Mouse (Mus musculus) neural tube, embryonic 14.5 days (tissue): ENCODE data around the gene Meox1. TPM values are rescaled to one million over a fixed set of nuclear protein-coding genes. Genes with fewer than 3 reads are reported as not detected.

Experiments used
- ATAC-seq: fragments of 200-750 bp; cut with Nextera tagmentation; 2 replicates; pipeline ENCODE4 v1.8.0; 2017; ENCODE audit warnings: low read depth, mild to moderate bottlenecking, moderate TSS enrichment, moderate library complexity
- H3K27ac ChIP-seq: fragments of 300-500 bp; sonication (generic); 2 replicates; pipeline ENCODE4 v1.5.1; 2014; ENCODE audit warnings: low read depth, mild to moderate bottlenecking, control low read depth, low read length, moderate library complexity, mixed read lengths
- H3K27me3 ChIP-seq: fragments of 300-500 bp; sonication (generic); 2 replicates; pipeline ENCODE4 v1.6.1; 2014; ENCODE audit warnings: low read length; ENCODE audit not compliant: control insufficient read depth, insufficient read depth
- H3K36me3 ChIP-seq: fragments of 300-500 bp; sonication (generic); 2 replicates; pipeline ENCODE4 v1.6.1; 2014; ENCODE audit warnings: low read length, mixed read lengths; ENCODE audit not compliant: control insufficient read depth, insufficient read depth
- H3K4me1 ChIP-seq: fragments of 300-500 bp; sonication (generic); 2 replicates; pipeline ENCODE4 v1.6.1; 2014; ENCODE audit warnings: low read length; ENCODE audit not compliant: control insufficient read depth, insufficient read depth
- H3K4me2 ChIP-seq: fragments of 300-500 bp; sonication (generic); 2 replicates; pipeline ENCODE4 v1.6.1; 2014; ENCODE audit warnings: mild to moderate bottlenecking, low read depth, low read length, control low read depth
- H3K4me3 ChIP-seq: fragments of 300-500 bp; sonication (generic); 2 replicates; pipeline ENCODE4 v1.5.1; 2014; ENCODE audit warnings: low read depth, low read length, control low read depth, mixed read lengths
- H3K9ac ChIP-seq: fragments of 300-500 bp; sonication (generic); replicated peaks from 2 replicates; pipeline ENCODE4 v1.6.1; 2014; ENCODE audit warnings: low read depth, mild to moderate bottlenecking, control low read depth, low read length, mixed read lengths
- H3K9me3 ChIP-seq: fragments of 300-500 bp; sonication (generic); 2 replicates; pipeline ENCODE4 v1.6.1; 2016; ENCODE audit warnings: low read length; ENCODE audit not compliant: control insufficient read depth
- WGBS: fragments of 180-500 bp; shearing (Covaris S2); extraction: QIAGEN DNeasy Blood & Tissue Kit; methylation state at CpG from one replicate; pipeline ENCODE4 v1.1.7; 2014; 5-methylcytosine and 5-hydroxymethylcytosine counted together
- polyA plus RNA-seq: library from polyadenylated mRNA; unstranded; fragments of >200 nt; fragmentation: Nextera tagmentation; extraction: Ambion mirVana; gene quantifications from 2 replicates; pipeline ENCODE4 v1.2.1, GENCODE M21; 2014

Gene Meox1
- polyA plus RNA-seq, 1 experiment from 2014 or later, result 0.37 TPM

- H3K4me2 ChIP-seq, result no peak overlapping the region
- no peak for ATAC-seq
- H3K4me3 ChIP-seq, result no peak overlapping the region
- WGBS, result 81% methylated on average over 16 of the region's 19 CpGs
- H3K4me1 ChIP-seq, result no peaks in the 10 kb centered on the region
- no peak overlapping the region for H3K27ac ChIP-seq
- H3K36me3 ChIP-seq, result no peaks in the 10 kb centered on the region
- no peak overlapping the region for H3K9ac ChIP-seq
- no peaks in the 10 kb centered on the region for H3K9me3 ChIP-seq
- H3K27me3 ChIP-seq, result no peaks in the 10 kb centered on the region
Measured at GRCm38 (mm10) chr11:101924441-101924976, 30.3 kb upstream of the Meox1 start.

GRCm38 (mm10) chr11:101923988-101924387 is 29.8 kb upstream of the Meox1 start:
- Histone ChIP-seq H3K36me3 (no peaks in the 10 kb centered on the region), H3K9ac (no peak overlapping the region), H3K4me1 (no peaks in the 10 kb centered on the region), H3K4me3 (no peak overlapping the region), H3K9me3 (no peaks in the 10 kb centered on the region), H3K27ac (no peak overlapping the region), H3K27me3 (no peaks in the 10 kb centered on the region), H3K4me2 (no peak overlapping the region)
- ATAC-seq, result no peak
- WGBS, result 81% methylated on average over 6 of the region's 6 CpGs

- H3K4me1 ChIP-seq, result no peaks in the 10 kb centered on the region
- no peak overlapping the region for H3K4me3 ChIP-seq
- H3K9ac ChIP-seq, result no peak overlapping the region
Measured at GRCm38 (mm10) chr11:101921361-101921952, 27.3 kb upstream of the Meox1 start.

DNA sequence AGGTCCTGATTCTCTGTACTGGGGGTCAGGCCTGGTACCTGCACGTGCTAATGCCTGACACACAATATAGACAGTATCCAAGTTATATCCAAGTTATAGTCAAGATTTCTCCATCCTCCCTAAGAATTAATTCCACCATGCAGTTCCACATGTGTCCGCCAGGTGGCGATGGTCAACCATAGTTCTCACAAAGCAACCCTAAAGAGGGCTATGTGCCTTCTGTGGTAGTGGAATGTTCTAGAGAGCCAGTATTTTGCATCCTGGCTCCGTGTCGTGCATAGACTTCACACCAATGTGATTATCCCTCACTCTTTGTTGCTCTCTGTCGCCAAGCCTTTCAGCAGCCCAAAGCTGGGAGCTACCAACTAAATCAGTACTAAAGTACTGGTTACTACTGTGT is 25.5 kb upstream of the Meox1 start:
- 3% methylated on average over 6 of the region's 6 CpGs for WGBS
- H3K4me2 ChIP-seq, result no peak overlapping the region
- H3K4me1 ChIP-seq, result no peaks in the 10 kb centered on the region
- 0 out of 2 replicates have a peak, but pooled peaks cover 2% of the 10 kb centered on the region for H3K27me3 ChIP-seq
- H3K36me3 ChIP-seq, result no peaks in the 10 kb centered on the region
- no peak overlapping the region for H3K27ac ChIP-seq
- H3K4me3 ChIP-seq, result no peak overlapping the region
- no peaks in the 10 kb centered on the region for H3K9me3 ChIP-seq
- ATAC-seq, result peak; percentile 56; the same call in 1 of the 2 replicates
- H3K9ac ChIP-seq, result no peak overlapping the region

More at GRCm38 (mm10) chr11:101921361-101921952, 27.3 kb upstream of the Meox1 start:
- H3K9me3 ChIP-seq, result no peaks in the 10 kb centered on the region
- no peak overlapping the region for H3K4me2 ChIP-seq
- 83% methylated on average over 12 of the region's 12 CpGs for WGBS
- H3K27ac ChIP-seq, result no peak overlapping the region
- ATAC-seq, result no peak
- H3K27me3 ChIP-seq, result 0 out of 2 replicates have a peak, but pooled peaks cover 2% of the 10 kb centered on the region
- H3K36me3 ChIP-seq, result no peaks in the 10 kb centered on the region

- H3K4me3 ChIP-seq, result no peak overlapping the region
- H3K4me1 ChIP-seq, result no peaks in the 10 kb centered on the region
- whole genome bisulfite sequencing, result 72% methylated on average over 3 of the region's 3 CpGs
- no peaks in the 10 kb centered on the region for H3K9me3 ChIP-seq
- H3K27ac ChIP-seq, result no peak overlapping the region
- no peak for ATAC-seq
- H3K36me3 ChIP-seq, result no peaks in the 10 kb centered on the region
- no peak overlapping the region for H3K9ac ChIP-seq
- 0 out of 2 replicates have a peak, but pooled peaks cover 2% of the 10 kb centered on the region for H3K27me3 ChIP-seq
- no peak overlapping the region for H3K4me2 ChIP-seq
Measured at GRCm38 (mm10) chr11:101918609-101919008, 24.4 kb upstream of the Meox1 start.

GRCm38 (mm10) chr11:101916772-101917171 is 22.6 kb upstream of the Meox1 start:
- Histone ChIP-seq H3K27ac (no peak overlapping the region), H3K4me2 (no peak overlapping the region), H3K4me1 (no peaks in the 10 kb centered on the region), H3K27me3 (0 out of 2 replicates have a peak, but pooled peaks cover 2% of the 10 kb centered on the region), H3K36me3 (no peaks in the 10 kb centered on the region), H3K9me3 (no peaks in the 10 kb centered on the region), H3K9ac (no peak overlapping the region), H3K4me3 (no peak overlapping the region)
- 71% methylated on average over 3 of the region's 3 CpGs for WGBS
- ATAC-seq, result no peak

DNA sequence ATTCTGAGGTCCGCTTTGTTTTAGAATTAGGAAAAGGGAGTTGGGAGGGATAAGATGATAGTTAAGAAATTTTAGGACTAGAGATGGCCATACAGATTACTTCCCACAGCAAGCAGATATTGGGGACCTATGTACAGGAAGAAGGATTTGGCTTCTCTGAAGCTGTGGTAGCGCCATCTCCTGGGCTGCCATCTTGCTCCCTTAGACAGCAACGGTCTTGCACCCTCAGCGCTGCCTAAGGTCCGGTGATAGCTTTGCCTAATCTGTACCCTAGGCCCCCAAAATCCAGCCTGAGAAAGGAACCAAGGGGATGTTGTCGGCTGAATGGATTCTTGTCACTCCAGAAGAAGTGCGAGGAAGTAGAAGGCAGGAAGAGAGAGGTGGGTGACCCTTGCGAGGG is 19.4 kb upstream of the Meox1 start:
- no peak for ATAC-seq
- WGBS, result 62% methylated on average over 8 of the region's 8 CpGs
- H3K9ac ChIP-seq, result no peak overlapping the region
- no peak overlapping the region for H3K27ac ChIP-seq
- H3K36me3 ChIP-seq, result no peaks in the 10 kb centered on the region
- no peak overlapping the region for H3K4me2 ChIP-seq
- H3K4me3 ChIP-seq, result no peak overlapping the region
- no peaks in the 10 kb centered on the region for H3K4me1 ChIP-seq
- no peaks in the 10 kb centered on the region for H3K9me3 ChIP-seq
- H3K27me3 ChIP-seq, result 0 out of 2 replicates have a peak, but pooled peaks cover under 1% of the 10 kb centered on the region

- Histone ChIP-seq H3K4me1 (no peaks in the 10 kb centered on the region), H3K9me3 (no peaks in the 10 kb centered on the region), H3K4me3 (no peak overlapping the region), H3K27ac (no peak overlapping the region), H3K36me3 (no peaks in the 10 kb centered on the region), H3K4me2 (no peak overlapping the region), H3K9ac (no peak overlapping the region), H3K27me3 (no peaks in the 10 kb centered on the region)
- whole genome bisulfite sequencing, result 72% methylated on average over 4 of the region's 4 CpGs
- no peak for ATAC-seq
Measured at GRCm38 (mm10) chr11:101911855-101912579, 17.8 kb upstream of the Meox1 start.
